ENCODE assay signal across 8 mouse cellular contexts in the genomic region with DNA sequence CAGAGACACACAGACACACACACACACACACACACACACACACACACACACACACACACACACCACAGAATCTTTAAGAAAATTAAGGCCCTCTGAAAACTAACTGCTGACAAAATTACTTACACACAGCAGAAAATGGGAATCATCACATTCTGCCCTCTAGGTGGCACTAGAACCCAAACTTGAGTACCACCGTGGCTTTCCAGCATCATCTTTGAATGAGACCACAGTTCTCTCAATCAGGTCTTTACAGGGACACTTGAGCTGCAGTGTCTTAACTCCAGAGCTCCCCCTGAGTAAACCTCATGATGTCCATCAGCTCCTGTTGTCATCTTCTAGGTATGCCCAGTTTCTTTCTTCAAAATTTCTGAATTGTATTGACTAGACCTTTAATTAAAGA.
DNase-seq lines count a peak whose midpoint lies in the region; ATAC-seq lines count a peak whose summit lies in the region.

No protein-coding gene starts in this region.

- H3K9ac ChIP-seq in forebrain, embryonic 15.5 days (replicated peaks): no peak overlapping the region
- no peak overlapping the region for H3K9ac ChIP-seq in midbrain, embryonic 11.5 days (ENCODE audit: low read length)
- no peak overlapping the region for H3K9ac ChIP-seq in stomach, embryonic 14.5 days (replicated peaks; ENCODE audit: low read depth, low read length)

- no peaks in the 10 kb centered on the region for H3K4me1 ChIP-seq in forebrain, embryonic 15.5 days
- no peaks in the 10 kb centered on the region for H3K4me1 ChIP-seq in midbrain, embryonic 11.5 days (ENCODE audit: control insufficient read depth, insufficient read depth, low read length)
- no peaks in the 10 kb centered on the region for H3K4me1 ChIP-seq in stomach, embryonic 14.5 days (ENCODE audit: control insufficient read depth, insufficient read depth, low read length)

- no peaks in the 10 kb centered on the region for H3K27me3 ChIP-seq in forebrain, embryonic 15.5 days
- H3K27me3 ChIP-seq in midbrain, embryonic 11.5 days (ENCODE audit: control insufficient read depth, insufficient read depth, low read length): no peaks in the 10 kb centered on the region
- no peaks in the 10 kb centered on the region for H3K27me3 ChIP-seq in stomach, embryonic 14.5 days (ENCODE audit: control insufficient read depth, insufficient read depth, low read length)

- H3K4me2 ChIP-seq in forebrain, embryonic 15.5 days (replicated peaks): no peak overlapping the region
- H3K4me2 ChIP-seq in midbrain, embryonic 11.5 days: no peak overlapping the region
- H3K4me2 ChIP-seq in stomach, embryonic 14.5 days (replicated peaks; ENCODE audit: low read depth, low read length): no peak overlapping the region

- H3K27ac ChIP-seq in forebrain, embryonic 15.5 days (replicated peaks): no peak overlapping the region
- H3K27ac ChIP-seq in midbrain, embryonic 11.5 days (ENCODE audit: low read depth, low read length): no peak overlapping the region
- no peak overlapping the region for H3K27ac ChIP-seq in stomach, embryonic 14.5 days (ENCODE audit: low read length)

- no peak overlapping the region for H3K4me3 ChIP-seq in forebrain, embryonic 15.5 days
- no peak overlapping the region for H3K4me3 ChIP-seq in midbrain, embryonic 11.5 days (ENCODE audit: low read depth, low read length)
- H3K4me3 ChIP-seq in stomach, embryonic 14.5 days (ENCODE audit: low read depth, low read length): no peak overlapping the region

- ATAC-seq in forebrain, embryonic 15.5 days (replicated peaks): peak; percentile 77
- ATAC-seq in midbrain, embryonic 11.5 days (ENCODE audit: low FRiP score): peak; percentile 55; the same call in 1 of the 2 replicates
- ATAC-seq in stomach, embryonic 14.5 days (ENCODE audit: insufficient number of reproducible peaks, insufficient read depth, low FRiP score, low read depth): 0 out of 2 replicates have a peak, but pooled peaks have one; percentile 53

- H3K36me3 ChIP-seq in forebrain, embryonic 15.5 days: no peaks in the 10 kb centered on the region
- H3K36me3 ChIP-seq in midbrain, embryonic 11.5 days (ENCODE audit: control insufficient read depth, insufficient read depth, low read length): no peaks in the 10 kb centered on the region
- H3K36me3 ChIP-seq in stomach, embryonic 14.5 days (ENCODE audit: control insufficient read depth, insufficient read depth, low read length): no peaks in the 10 kb centered on the region

- DNase-seq in testis, postnatal 10 days (ENCODE audit: low spot score): peak; percentile 68
- no peak for DNase-seq in testis, postnatal 14 days (ENCODE audit: low spot score)
- peak; percentile 34 for DNase-seq in c-Kit-positive CD71-positive TER-119-positive erythroid progenitor cells, embryonic 14.5 days (ENCODE audit: low spot score)
- DNase-seq in hindlimb bud, embryonic 11.5 days (ENCODE audit: extremely low spot score, low read depth, low spot score): peak; percentile 67
- DNase-seq in left cerebral cortex, adult 11 months (ENCODE audit: low spot score): peak; percentile 61
- DNase-seq in midbrain, embryonic 11.5 days (ENCODE audit: low spot score, missing footprints): peak; percentile 93

- no peaks in the 10 kb centered on the region for H3K9me3 ChIP-seq in forebrain, embryonic 15.5 days
- no peaks in the 10 kb centered on the region for H3K9me3 ChIP-seq in midbrain, embryonic 11.5 days (ENCODE audit: control insufficient read depth, low read length)
- H3K9me3 ChIP-seq in stomach, embryonic 14.5 days (ENCODE audit: control insufficient read depth, low read depth, low read length): no peaks in the 10 kb centered on the region

- 0% methylated on average over 1 of the region's 1 CpGs for WGBS in forebrain, embryonic 15.5 days
- WGBS in midbrain, embryonic 11.5 days: 0% methylated on average over 1 of the region's 1 CpGs
- 0% methylated on average over 1 of the region's 1 CpGs for WGBS in stomach, embryonic 14.5 days
